Mouse (Mus musculus) CH12.LX (cell line): ENCODE measurements around the gene Fchsd2. TPM values are rescaled to one million over a fixed set of nuclear protein-coding genes. Genes with fewer than 3 reads are reported as not detected.

Source experiments
- DNase-seq: peaks from one replicate; pipeline ENCODE4 v3.0.0-alpha.2; 2013; ENCODE audit errors: extremely low read depth
- H3K27ac ChIP-seq: 2 replicates; pipeline ENCODE4 v1.5.1; 2012; ENCODE audit warnings: low read depth, mild to moderate bottlenecking, control low read depth, moderate library complexity; ENCODE audit not compliant: insufficient read depth
- H3K27me3 ChIP-seq: replicated peaks from 2 replicates; pipeline ENCODE3; 2012; ENCODE audit warnings: inconsistent platforms
- H3K36me3 ChIP-seq, 2 experiments: replicated peaks in 1 of 2; 2 replicates each; pipeline versions ENCODE3 to v1.6.1; 2012; ENCODE audit warnings: inconsistent platforms in 1 of 2, low read length in 1 of 2, mild to moderate bottlenecking in 1 of 2, mixed read lengths in 1 of 2, moderate library complexity in 1 of 2; ENCODE audit not compliant: control insufficient read depth in 1 of 2, insufficient read depth in 1 of 2
- H3K4me1 ChIP-seq, 2 experiments: 2 replicates each; pipeline ENCODE4 v1.6.1; 2012; ENCODE audit warnings: inconsistent platforms in 1 of 2, moderate library complexity in 1 of 2; ENCODE audit not compliant: insufficient read depth in 2 of 2, control insufficient read depth in 1 of 2
- H3K4me2 ChIP-seq: 2 replicates; pipeline ENCODE4 v1.6.1; 2012; ENCODE audit warnings: low read depth, mild to moderate bottlenecking, control low read depth; ENCODE audit not compliant: poor library complexity, insufficient read depth, severe bottlenecking
- H3K4me3 ChIP-seq, 3 experiments: fragments of 150-350 bp in 1 of 3; sonication (generic) in 1 of 3; replicated peaks in 1 of 3; 2 replicates each; pipeline versions ENCODE3 to v1.5.1; 2011 to 2012; ENCODE audit warnings: low read depth in 2 of 3, low read length in 2 of 3, mild to moderate bottlenecking in 2 of 3, moderate library complexity in 2 of 3, control low read depth in 1 of 3, improper control_type of control experiment in 1 of 3, inconsistent platforms in 1 of 3, mixed read lengths in 1 of 3; ENCODE audit not compliant: poor library complexity in 1 of 3
- H3K79me2 ChIP-seq: replicated peaks from 2 replicates; pipeline ENCODE4 v1.6.1; 2012; ENCODE audit warnings: mild to moderate bottlenecking, moderate library complexity; ENCODE audit not compliant: control insufficient read depth, poor library complexity, insufficient read depth, severe bottlenecking; ENCODE audit errors: extremely low read depth
- H3K9ac ChIP-seq: 2 replicates; pipeline ENCODE4 v1.6.1; 2012; ENCODE audit warnings: low read depth, mild to moderate bottlenecking, control low read depth, moderate library complexity; ENCODE audit not compliant: insufficient read depth
- H3K9me3 ChIP-seq: replicated peaks from 2 replicates; pipeline ENCODE3; 2012; ENCODE audit warnings: low read length, inconsistent platforms, mixed read lengths
- CHD1 ChIP-seq: IDR thresholded peaks from 2 replicates; pipeline ENCODE4 v1.6.1; 2012; ENCODE audit warnings: low read depth, low read length, improper control_type of control experiment, inconsistent platforms
- CTCF ChIP-seq, 2 experiments: IDR thresholded peaks in 1 of 2; conservative IDR thresholded peaks in 1 of 2; 2 replicates each; pipeline ENCODE4 v1.5.1; 2011 to 2012; ENCODE audit warnings: low read depth in 2 of 2, low read length in 2 of 2, improper control_type of control experiment in 1 of 2, inconsistent platforms in 1 of 2, mild to moderate bottlenecking in 1 of 2, moderate library complexity in 1 of 2
- EP300 ChIP-seq: IDR thresholded peaks from 2 replicates; pipeline ENCODE4 v1.6.1; 2011; ENCODE audit warnings: low read length, improper control_type of control experiment
- IRF4 ChIP-seq: IDR thresholded peaks from 2 replicates; pipeline ENCODE4 v1.6.1; 2014; ENCODE audit warnings: low read depth, mild to moderate bottlenecking, inconsistent platforms, low read length, improper control_type of control experiment
- MAZ ChIP-seq: IDR thresholded peaks from 2 replicates; pipeline ENCODE4 v1.6.1; 2012; ENCODE audit warnings: low read depth, mild to moderate bottlenecking, inconsistent platforms, low read length, improper control_type of control experiment, moderate library complexity
- MXI1 ChIP-seq: IDR thresholded peaks from 2 replicates; pipeline ENCODE4 v1.6.1; 2011; ENCODE audit warnings: mild to moderate bottlenecking, low read depth, low read length, improper control_type of control experiment
- MYC ChIP-seq: IDR thresholded peaks from 2 replicates; pipeline ENCODE4 v1.6.1; 2011; ENCODE audit warnings: low read depth, mild to moderate bottlenecking, improper control_type of control experiment, low read length
- NRF1 ChIP-seq: IDR thresholded peaks from 2 replicates; pipeline ENCODE4 v1.6.1; 2014; ENCODE audit warnings: low read depth, mild to moderate bottlenecking, inconsistent platforms, low read length, improper control_type of control experiment, moderate library complexity
- RAD21 ChIP-seq: IDR thresholded peaks from 2 replicates; pipeline ENCODE4 v1.6.1; 2011; ENCODE audit warnings: low read depth, mild to moderate bottlenecking, low read length, improper control_type of control experiment, moderate library complexity
- RCOR1 ChIP-seq: conservative IDR thresholded peaks from 2 replicates; pipeline ENCODE4 v1.6.1; 2012; ENCODE audit warnings: low read depth, mild to moderate bottlenecking, inconsistent platforms, low read length, improper control_type of control experiment
- SIN3A ChIP-seq: IDR thresholded peaks from 2 replicates; pipeline ENCODE4 v1.6.1; 2012; ENCODE audit warnings: low read length, improper control_type of control experiment, inconsistent platforms
- SMC3 ChIP-seq: IDR thresholded peaks from 2 replicates; pipeline ENCODE4 v1.6.1; 2011; ENCODE audit warnings: low read depth, low read length, improper control_type of control experiment
- TBP ChIP-seq: conservative IDR thresholded peaks from 2 replicates; pipeline ENCODE4 v1.6.1; 2011; ENCODE audit warnings: low read depth, low read length, improper control_type of control experiment
- TCF12 ChIP-seq: IDR thresholded peaks from 2 replicates; pipeline ENCODE4 v1.6.1; 2014; ENCODE audit warnings: low read depth, mild to moderate bottlenecking, inconsistent platforms, low read length, improper control_type of control experiment
- UBTF ChIP-seq: IDR thresholded peaks from 2 replicates; pipeline ENCODE4 v1.6.1; 2012; ENCODE audit warnings: low read depth, mild to moderate bottlenecking, inconsistent platforms, low read length, improper control_type of control experiment, moderate library complexity
- USF2 ChIP-seq: conservative IDR thresholded peaks from 2 replicates; pipeline ENCODE4 v1.6.1; 2011; ENCODE audit warnings: low read depth, low read length, improper control_type of control experiment
- ZNF384 ChIP-seq: IDR thresholded peaks from 2 replicates; pipeline ENCODE4 v1.6.1; 2012; ENCODE audit warnings: low read depth, low read length, improper control_type of control experiment, inconsistent platforms
- dilution Hi-C: fragments of 300-500 bp; cut with MboI; formaldehyde crosslinking; loops from 2 replicates; pipeline ENCODE4 v1.14.3; 2020; ENCODE audit warnings: low sequenced_read_pairs; ENCODE audit not compliant: extremely low pct_unique_long_range_greater_than_20kb, extremely low pct_ligation_motif_present
- in situ Hi-C: fragments of 300-500 bp; cut with MboI; formaldehyde crosslinking; loops from 3 replicates; pipeline ENCODE4 v1.14.3; 2019; ENCODE audit warnings: low sequenced_read_pairs, low pct_ligation_motif_present, low pct_unique_long_range_greater_than_20kb, mixed read lengths
- polyA plus RNA-seq: library from polyadenylated mRNA; unstranded; fragments of >175 nt; gene quantifications from 2 replicates; pipeline ENCODE4 v1.2.1, GENCODE M21; 2012; ENCODE audit warnings: low read depth; ENCODE audit not compliant: insufficient read length
- total RNA-seq, 2 experiments: library from RNA; depleted of rRNA; stranded (reverse); fragments of 300-350 nt in 1 of 2; fragments of >200 nt in 1 of 2; gene quantifications; 2 replicates each; pipeline ENCODE4 v1.2.3; 2012 to 2014

The Fchsd2 gene
- total and polyA plus RNA-seq, 3 experiments: 23.8 to 38.2 (median 25.5) TPM

GRCm38 (mm10) chr7:101114328-101114727, 21.7 kb downstream of the Fchsd2 start:
- DNase-seq: no peak
- dilution Hi-C loops (no loop called here), in situ Hi-C loops (loop anchor here (25.0 kb wide), 1 partner anchor 98 kb away; no protein-coding TSS in a partner anchor)
- Histone ChIP-seq H3K4me2 (no peak overlapping the region), H3K27ac (no peak overlapping the region), H3K9ac (no peak overlapping the region), H3K9me3 (peaks cover 12% of the 10 kb centered on the region), H3K4me3 (no peak overlapping the region), H3K4me1 (peaks cover 0 to 32% of the 10 kb centered on the region in 2 experiments; a peak in 1 of 4 replicates), H3K36me3 (peaks cover 37 to 73% of the 10 kb centered on the region in 2 experiments), H3K27me3 (no peaks in the 10 kb centered on the region), H3K79me2 (peaks cover 72% of the 10 kb centered on the region)
- no peak for TF ChIP-seq TCF12
- TF ChIP-seq SMC3: no peak
- TF ChIP-seq MXI1: no peak
- TF ChIP-seq NRF1: no peak
- no peak for TF ChIP-seq USF2
- TF ChIP-seq EP300: no peak
- TF ChIP-seq RCOR1: no peak
- TF ChIP-seq MAZ: no peak
- TF ChIP-seq CHD1: no peak

DNA sequence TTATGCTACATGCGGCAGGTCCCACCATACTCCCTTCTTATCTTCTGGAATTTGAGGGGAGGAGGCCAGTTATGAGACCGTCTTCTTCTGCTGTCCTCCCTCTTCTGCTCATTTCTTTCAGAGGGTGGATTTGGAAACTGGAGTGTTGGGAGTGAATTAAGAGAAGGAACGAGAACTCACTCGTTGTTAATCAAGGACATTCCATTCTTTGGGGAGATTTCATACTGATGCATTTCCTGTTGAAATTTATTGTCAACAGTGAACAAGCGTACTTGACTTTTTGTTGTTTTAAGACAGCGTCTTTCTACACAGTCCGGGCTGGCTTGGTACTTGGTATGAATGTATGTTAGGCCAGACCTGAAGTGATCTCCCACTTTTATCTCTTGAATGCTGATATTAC, 26.7 kb downstream of the Fchsd2 start:
- Histone ChIP-seq H3K36me3 (peaks cover 44 to 75% of the 10 kb centered on the region in 2 experiments), H3K79me2 (peaks cover 73% of the 10 kb centered on the region), H3K27me3 (no peaks in the 10 kb centered on the region), H3K9me3 (peaks cover 10% of the 10 kb centered on the region), H3K4me1 (peaks cover 5 to 33% of the 10 kb centered on the region in 2 experiments; a peak in 3 of 4 replicates), H3K27ac (no peak overlapping the region), H3K4me2 (no peak overlapping the region), H3K9ac (no peak overlapping the region), H3K4me3 (no peak overlapping the region)
- in situ Hi-C loops (loop anchor here (25.0 kb wide), 1 partner anchor 93 kb away; no protein-coding TSS in a partner anchor), dilution Hi-C loops (no loop called here)
- DNase-seq: no peak
- no peak for TF ChIP-seq CTCF (conservative IDR thresholded peaks at IDR 0.05 in 1 of 2, IDR thresholded peaks at IDR 0.05 in 1 of 2; ENCODE audit: low read depth in 2 of 2, low read length in 2 of 2)

GRCm38 (mm10) chr7:101123579-101124347, 31.1 kb downstream of the Fchsd2 start:
- Histone ChIP-seq H3K4me2 (peak overlapping the region; percentile 90), H3K4me1 (peaks cover 10 to 58% of the 10 kb centered on the region in 2 experiments; a peak in 3 of 4 replicates), H3K36me3 (peaks cover 26 to 67% of the 10 kb centered on the region in 2 experiments), H3K9ac (0 out of 2 replicates have a peak overlapping the region, but pooled peaks have one; percentile 14), H3K79me2 (peaks cover 77% of the 10 kb centered on the region), H3K4me3 (no peak overlapping the region), H3K27me3 (no peaks in the 10 kb centered on the region), H3K27ac (peak overlapping the region; percentile 38), H3K9me3 (no peaks in the 10 kb centered on the region)
- DNase-seq: peak; percentile 24
- TF ChIP-seq MYC (no peak), UBTF (no peak), EP300 (peak; percentile 88), NRF1 (no peak), IRF4 (peak; percentile 89), SIN3A (0 out of 2 replicates have a peak, but pooled peaks have one; percentile 23), ZNF384 (no peak), RAD21 (no peak), TBP (0 out of 2 replicates have a peak, but pooled peaks have one; percentile 21)
- in situ Hi-C loops (loop anchor here (25.0 kb wide), 1 partner anchor 89 kb away; no protein-coding TSS in a partner anchor), dilution Hi-C loops (no loop called here)
